Mouse (Mus musculus) olfactory bulb, adult 2 months (tissue): ENCODE measurements around the gene Dmrta1.

Source experiments
- CTCF ChIP-seq: fragments of 200-500 bp; IDR thresholded peaks from 2 replicates; pipeline ENCODE4 v1.5.1; 2012; ENCODE audit warnings: low read depth, mild to moderate bottlenecking, low read length, moderate library complexity; ENCODE audit not compliant: insufficient read depth
- POLR2A ChIP-seq: fragments of 200-500 bp; IDR thresholded peaks from 2 replicates; pipeline ENCODE4 v1.6.1; 2012; ENCODE audit warnings: mild to moderate bottlenecking, low read depth, low read length, moderate library complexity; ENCODE audit not compliant: insufficient read depth

DNA sequence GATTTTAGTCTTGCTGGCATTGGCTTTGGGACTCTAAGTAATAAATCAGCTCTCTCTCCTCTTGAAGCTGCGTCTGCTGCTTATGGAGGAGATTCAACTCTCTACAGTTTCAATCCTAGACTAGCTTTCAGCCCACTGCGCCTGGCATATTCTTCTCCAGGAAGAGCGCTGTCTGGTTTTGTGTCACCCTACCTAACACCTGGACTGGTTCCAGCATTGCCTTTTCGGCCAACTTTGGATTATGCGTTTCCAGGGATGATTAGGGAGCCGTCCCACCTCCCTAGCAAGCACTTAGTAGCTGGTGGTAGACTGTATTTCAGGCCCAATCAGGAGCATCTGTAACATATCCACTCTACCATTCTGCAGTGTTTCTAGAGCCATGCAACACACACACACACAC lies 12.7 kb downstream of the Dmrta1 start:
- TF ChIP-seq POLR2A, result no peak
- no peak for TF ChIP-seq CTCF
